Mouse (Mus musculus) cerebellum, adult 9-10 months (tissue): Measurements from ENCODE around the gene Lypd3.
"Not testable (repeated sequence)": the region's sequence is repeated elsewhere in the genome, so short reads cannot be mapped to it uniquely, and the experiment has no call there.

Experiments used
- DNase-seq: peaks from one replicate; pipeline ENCODE4 v3.0.0; 2022

The Lypd3 gene

GRCm38 (mm10) chr7:24664959-24665358, 28.6 kb downstream of the Lypd3 start:
- no peak for DNase-seq

- DNase-seq: no peak
These were observed 35.6 kb downstream of the Lypd3 start for GRCm38 (mm10) chr7:24671944-24672439.

- DNase-seq: no peak
These were observed 40.2 kb downstream of the Lypd3 start, which contains the start of gene Tex101 for GRCm38 (mm10) chr7:24676575-24676974. Tex101 (minus strand) TSS chr7:24676675.

- DNase-seq: not testable (repeated sequence)
These were observed 47.8 kb downstream of the Lypd3 start for GRCm38 (mm10) chr7:24684121-24684520.

GRCm38 (mm10) chr7:24687519-24687918, 51.2 kb downstream of the Lypd3 start:
- not testable (repeated sequence) for DNase-seq
